Mouse (Mus musculus): ENCODE data around the gene Fahd1.

Gene Fahd1

DNA sequence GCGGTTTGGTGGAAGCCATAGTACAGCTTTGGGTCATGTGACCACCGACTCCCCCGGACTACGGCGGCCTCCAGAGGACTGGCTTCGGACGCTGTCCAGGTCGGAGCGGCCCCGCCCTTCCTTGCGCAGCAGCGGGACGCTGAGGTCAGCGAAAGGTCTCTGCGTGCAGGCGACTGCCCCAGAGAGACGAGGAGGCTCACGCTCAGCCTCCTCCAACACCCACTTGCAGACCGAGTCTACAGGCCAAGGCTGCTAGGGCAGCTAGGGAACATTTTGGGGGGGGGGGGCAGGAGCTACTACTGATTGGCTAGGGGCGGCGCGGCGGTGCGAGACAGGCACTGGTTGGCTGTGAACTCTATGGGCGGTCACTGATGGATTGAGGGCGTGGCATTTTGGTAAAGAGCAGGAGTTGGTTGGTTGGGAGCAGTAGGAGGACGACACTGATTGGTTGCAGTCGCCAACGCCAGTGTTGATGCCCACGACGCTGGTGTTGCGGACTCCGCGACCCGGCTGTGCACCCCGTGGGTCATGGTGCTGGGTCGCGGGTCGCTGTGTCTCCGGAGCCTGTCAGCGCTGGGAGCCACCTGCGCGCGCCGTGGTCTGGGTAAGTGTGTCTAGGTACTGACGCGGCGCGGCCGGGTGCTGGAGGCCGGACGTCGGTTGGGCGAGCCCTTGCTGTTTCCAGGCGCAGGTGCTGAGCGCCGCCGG is at the start of gene Fahd1:
Gene Fahd1 (minus strand): TSS at position 300 of the 708 bp plus-strand sequence.
- DNase-seq (ENCODE audit: low spot score): peak; percentile 94

DNA sequence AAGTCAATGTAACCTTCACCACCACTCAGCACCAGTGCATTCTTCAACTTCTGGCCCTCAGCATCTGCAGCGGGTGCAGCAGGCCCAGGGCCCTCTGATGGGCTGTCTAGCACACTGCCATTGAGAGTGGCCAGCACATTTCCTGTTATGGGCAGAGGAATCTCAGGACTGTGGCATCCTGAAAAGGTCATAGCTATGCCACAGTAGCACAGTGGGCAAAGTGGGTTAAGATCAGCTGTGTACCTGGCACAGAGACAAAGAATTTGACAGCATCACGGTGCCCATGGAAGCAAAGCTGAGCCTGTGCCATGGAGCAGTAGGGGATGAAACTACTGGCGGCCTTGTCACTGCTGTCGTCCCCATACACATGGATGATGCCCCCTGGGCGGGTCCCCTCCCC is 49.0 kb upstream of the Fahd1 start:
- no peak for DNase-seq (ENCODE audit: low spot score)

DNA sequence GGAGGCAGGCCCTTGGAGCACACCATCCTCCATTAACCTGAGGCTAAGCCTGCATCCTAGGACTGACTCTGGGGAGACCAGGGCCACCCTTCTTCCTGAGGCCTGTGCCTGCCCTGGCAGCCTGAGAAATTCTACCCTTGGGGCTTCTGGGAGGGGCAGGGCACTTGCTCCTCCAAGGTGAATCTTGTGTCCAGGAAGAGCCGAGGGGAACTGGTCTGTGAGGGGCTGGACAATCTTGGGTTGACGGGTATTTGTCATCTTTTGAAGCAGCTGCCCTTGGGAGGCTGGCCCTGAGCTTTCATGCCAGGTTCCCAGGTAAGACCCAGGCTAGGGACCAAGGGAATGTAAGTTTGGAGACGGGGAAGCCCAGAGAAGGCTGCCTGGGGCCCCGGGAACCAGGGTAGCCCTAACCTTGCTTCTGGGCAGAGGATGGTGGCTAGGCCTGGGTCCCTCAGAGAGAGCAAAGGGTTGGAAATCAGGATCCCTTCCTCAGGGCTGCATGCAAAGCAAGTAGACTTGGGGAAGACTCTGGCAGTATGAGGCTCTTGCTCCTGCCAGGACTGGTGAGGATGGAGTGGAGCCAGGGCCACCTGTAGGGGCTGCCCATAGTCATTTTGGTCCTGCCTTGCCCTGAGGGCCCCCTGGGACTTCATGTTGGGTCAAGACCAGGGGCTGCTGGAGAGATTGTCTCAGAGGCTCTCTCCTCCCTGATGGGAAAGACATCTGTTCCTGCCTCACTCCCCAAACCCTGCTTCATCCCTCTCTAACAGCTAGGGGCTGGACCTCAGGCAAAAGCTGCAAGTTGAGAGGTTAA is 48.1 kb upstream of the Fahd1 start:
- DNase-seq (ENCODE audit: low spot score): no peak

DNA sequence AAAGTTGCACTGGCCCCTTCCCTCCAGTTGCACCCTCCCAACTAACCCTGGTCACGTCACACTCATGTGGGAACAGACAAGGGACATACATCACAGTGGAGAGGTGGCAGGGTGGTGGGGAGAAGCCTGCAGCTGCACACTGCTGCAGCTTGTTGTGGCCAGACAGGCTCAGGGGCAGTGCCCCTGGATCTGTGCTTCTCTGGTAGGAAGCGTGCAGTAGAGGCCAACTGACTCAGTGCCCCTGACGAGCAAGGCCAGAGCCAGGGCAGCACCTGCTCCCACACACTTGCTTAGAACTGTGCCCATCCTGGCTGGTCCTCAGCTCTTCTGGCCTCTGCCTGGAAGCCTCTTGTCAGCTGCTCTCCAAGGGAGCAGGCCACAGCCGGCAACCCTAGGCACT is 47.4 kb upstream of the Fahd1 start:
- DNase-seq (ENCODE audit: low spot score): no peak

DNA sequence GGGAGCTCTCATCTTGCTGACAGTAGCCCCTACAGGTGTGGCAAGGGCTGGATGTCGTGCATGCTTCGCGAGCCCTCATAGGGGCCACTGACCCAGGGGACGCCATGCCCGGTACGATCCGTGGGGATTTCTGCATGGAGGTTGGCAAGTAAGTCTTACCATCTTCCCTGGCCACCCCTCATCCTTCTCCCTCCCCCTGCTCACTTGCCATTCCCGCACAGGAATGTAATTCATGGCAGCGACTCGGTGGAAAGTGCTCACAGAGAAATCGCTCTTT is 46.8 kb upstream of the Fahd1 start:
- no peak for DNase-seq (ENCODE audit: low spot score)

DNA sequence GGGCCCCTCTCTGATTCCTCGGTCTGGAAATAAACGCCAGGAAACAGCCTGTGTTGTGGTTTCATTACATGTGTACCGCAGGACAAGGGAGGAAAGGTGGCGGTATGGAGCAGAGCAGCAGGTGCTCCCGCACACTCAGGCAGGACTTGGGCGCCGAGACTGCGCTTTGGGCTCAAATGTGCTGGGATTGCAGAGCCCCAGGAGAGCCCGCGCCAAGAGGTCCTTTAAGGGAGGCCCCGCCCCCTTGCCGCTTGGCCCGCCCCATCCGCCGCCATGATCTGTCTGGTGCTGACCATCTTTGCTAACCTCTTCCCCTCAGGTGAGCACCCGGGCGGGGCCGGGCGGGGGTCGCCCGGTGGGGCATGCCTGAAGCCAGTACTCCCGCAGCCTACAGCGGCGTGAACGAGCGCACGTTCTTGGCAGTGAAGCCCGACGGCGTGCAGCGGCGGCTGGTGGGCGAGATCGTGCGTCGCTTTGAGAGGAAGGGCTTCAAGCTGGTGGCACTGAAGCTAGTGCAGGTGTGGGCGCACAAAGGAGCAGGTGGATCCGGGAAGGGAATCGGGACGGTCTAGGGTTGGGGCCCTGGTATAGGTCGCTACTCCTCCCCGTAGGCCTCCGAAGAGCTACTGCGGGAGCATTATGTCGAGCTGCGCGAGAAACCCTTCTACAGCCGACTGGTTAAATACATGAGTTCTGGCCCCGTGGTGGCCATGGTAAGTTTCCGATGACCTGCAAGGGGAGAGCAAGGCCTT is 46.3 kb upstream of the Fahd1 start, which contains the start of gene Nme3:
Gene Nme3 (plus strand): TSS at position 260 of the 752 bp plus-strand sequence.
- DNase-seq (ENCODE audit: low spot score): no peak

DNA sequence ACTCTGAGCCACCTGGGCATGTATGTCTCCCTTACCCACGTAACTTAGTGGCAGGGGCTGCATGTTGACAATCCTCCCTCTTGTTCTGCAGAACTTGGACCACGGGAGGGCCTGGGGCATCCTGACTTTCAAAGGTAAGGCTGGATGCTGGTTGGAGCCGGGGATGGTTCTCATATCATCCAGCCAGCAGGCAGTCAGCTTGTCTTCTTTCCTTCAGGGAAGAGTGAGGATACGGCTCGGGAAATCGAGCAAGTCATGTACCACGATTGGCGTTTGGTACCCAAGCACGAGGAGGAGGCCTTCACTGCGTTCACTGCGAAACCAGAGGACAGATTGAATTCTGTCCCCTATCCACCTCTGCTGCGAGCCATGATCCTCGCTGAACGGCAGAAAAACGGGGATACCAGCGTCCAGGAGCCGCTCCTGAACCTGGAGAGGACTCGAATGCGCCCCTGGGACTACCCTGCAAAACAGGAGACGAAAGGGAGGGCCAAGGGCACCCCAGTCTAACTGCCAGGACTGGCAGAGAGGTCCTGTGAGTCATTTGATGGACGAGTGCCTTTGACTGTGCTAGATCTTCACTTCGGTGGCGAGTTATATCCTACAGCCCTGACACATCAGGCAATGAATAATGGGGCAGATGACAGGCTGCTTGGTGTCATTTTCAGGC is 45.5 kb upstream of the Fahd1 start:
- DNase-seq (ENCODE audit: low spot score): no peak

DNA sequence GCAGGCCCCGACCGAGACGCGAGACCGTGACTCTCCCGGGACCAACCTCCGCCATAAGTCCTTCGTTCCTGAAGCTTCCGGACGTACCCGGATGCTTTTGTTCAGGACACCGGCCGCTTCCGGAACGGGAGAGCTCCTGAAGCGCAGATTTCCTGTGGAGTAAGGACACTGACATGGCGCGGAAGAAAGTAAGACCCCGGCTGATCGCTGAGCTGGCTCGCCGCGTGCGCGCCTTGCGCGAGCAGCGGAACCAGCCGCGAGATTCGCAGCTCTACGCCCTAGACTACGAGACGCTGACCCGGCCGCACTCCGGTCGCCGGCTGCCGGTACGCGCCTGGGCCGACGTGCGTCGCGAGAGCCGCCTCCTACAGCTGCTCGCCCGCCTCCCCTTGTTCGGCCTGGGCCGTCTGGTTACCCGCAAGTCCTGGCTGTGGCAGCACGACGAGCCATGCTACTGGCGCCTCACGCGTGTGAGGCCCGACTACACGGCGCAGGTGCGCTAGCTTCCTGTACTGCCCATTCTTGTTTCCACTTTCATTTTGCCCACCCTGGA is 44.9 kb upstream of the Fahd1 start, which contains the start of the genes Eme2 and Mrps34:
Gene Eme2 (minus strand): TSS at position 93 of the 553 bp plus-strand sequence.
Gene Mrps34 (plus strand): TSS at position 122 of the 553 bp plus-strand sequence.
- no peak for DNase-seq (ENCODE audit: low spot score)

DNA sequence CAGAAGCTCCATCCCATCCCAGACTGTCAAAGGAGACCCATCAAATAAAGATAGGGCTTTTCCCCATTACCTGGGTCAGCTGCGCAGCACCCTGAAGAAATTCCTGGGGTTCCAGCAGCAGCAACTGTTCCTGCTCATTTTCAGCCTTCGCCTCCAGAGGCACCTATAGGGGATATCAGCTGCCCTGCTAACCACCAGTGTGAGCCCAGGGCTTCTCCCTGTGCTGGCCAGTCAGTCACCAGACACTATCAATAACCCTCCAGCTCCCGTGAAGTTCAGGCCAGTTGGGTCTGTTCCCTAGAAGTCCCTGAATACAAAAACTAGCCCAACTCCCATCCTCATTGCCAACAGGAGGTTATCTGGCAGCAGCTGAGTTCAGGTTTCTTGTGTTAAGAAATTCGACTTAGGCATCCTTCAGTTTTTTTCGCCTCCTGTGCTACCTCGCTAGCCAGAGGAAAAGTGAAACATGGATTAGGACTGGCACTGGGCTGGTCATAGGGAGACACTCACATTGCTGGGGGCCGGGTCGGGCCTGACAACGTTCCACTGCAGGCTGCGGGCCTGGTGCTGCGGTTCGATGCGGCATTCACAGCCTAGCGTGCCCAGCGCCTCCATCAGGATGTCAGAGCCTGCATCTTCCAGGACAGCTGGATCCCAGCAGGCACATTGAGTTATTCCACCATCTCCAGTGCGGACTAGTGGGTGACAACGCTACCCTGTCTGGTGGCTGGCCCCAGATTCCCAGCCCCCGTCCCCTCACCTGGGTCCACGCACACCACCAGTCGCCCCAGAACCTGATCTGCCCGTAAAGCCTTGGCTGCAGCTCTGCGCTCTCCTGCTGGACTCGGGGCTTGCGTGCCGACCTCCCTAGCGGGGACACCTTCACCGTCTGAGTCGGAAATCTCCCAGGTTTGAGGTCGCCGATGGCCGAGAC is 44.2 kb upstream of the Fahd1 start:
- DNase-seq (ENCODE audit: low spot score): no peak

DNA sequence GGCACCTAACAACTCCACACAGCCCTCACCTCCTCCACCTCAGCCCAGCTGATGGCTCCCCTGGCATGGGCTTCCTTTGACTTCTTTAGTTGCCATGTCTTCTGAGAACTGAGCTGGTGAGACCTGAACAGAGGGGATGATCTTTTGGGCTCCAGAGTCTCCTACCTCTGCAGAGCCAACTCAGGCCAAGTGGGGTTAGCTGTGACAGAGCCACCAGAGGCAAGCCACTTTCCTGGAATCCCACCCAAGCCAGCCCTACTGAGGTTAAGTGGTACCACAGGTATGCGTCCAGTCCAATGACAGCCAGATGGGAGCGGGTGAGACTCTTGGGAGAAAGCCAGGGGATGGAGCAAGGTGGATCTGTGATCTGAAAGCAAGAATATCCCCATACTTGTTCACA is 43.1 kb upstream of the Fahd1 start:
- DNase-seq (ENCODE audit: low spot score): no peak

DNA sequence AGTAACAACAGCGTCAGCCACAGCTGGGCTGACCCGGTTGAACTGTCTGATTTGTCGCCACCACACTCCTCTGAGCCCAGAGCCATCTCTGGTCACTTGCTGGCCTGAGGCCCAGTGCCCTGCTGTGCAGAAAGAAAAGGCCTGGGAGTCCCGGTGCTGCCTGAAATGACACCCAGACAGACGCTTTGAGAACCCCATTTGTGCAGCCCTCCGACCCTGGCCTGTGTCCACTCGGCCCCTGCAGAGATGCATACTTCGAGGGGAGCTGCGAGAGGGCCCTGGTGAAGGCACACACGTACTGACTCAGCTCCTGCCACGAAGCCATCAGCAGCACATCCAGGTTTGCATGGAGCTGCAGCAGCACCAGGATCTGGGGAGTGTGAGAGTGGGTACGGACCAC is 42.6 kb upstream of the Fahd1 start:
- DNase-seq (ENCODE audit: low spot score): no peak

DNA sequence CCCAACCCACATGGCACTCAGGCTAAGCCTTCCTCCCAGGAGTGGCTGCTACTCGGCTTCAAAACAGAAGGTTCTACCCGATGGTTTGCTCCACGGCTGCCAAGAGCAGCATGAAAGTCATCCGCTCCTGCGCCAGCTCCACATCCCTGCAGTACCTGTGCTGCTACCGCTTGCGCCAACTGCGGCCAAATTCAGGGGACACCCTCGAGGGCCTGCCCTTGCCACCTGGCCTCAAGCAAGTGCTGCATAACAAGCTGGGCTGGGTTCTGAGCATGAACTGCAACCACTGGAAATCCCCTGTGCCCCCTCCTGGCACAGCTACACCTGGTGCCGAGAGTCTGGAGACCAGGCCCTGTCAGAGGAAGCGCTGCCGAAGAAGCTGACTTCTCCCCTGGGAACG is 41.2 kb upstream of the Fahd1 start:
- no peak for DNase-seq (ENCODE audit: low spot score)

DNA sequence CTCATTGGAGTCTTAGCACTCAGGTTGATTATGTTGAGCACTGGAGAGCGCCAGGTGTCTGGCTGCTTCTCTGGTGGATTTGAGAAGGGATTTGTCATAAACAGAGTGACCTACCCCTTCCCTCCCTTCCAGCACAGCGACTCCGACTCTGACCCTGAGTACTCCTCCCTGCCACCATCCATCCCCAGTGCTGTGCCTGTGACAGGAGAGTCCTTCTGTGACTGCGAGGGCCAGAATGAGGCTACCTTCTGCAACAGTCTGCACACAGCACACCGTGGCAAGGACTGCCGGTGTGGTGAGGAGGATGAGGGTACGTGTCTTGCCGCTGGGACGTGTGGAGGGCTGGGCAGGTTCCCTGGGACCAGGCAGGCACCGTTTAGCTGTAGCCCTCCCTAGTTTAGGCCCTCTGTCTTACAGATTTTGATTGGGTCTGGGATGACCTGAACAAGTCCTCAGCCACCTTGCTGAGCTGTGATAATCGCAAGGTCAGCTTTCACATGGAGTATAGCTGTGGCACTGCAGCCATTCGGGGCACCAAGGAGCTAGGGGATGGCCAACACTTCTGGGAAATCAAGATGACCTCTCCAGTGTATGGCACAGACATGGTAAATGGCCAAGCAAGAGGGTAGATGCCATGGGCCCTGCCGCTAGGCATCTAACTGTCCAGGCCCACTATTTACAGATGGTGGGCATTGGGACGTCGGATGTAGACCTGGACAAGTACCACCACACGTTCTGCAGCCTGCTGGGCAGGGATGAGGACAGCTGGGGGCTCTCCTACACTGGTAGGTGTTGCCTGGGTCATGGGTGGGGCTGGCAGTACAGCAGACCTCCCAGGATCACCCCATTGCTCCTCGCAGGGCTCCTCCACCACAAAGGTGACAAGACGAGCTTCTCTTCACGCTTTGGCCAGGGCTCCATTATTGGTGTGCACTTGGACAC is 40.3 kb upstream of the Fahd1 start:
- no peak for DNase-seq (ENCODE audit: low spot score)

DNA sequence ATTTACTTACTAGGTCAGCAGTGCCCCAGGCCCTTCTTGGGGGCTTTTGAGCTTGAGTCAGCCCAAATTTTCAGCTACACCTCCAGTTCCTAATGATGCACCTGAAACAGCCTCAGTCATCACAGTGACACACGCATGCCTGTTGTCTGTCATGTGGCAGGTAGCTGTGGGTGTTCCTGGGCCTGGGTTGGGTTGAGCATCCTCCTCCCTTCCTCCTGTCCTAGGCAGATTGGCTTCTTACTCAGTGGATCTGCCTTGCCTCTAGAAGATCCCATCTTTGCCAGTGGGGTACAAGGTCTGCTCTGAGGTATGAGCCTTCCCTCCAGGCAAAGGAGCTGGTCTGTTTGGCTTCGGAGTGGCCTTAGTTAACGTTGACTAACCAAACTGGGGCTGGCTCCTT is 38.7 kb upstream of the Fahd1 start:
- no peak for DNase-seq (ENCODE audit: low spot score)

DNA sequence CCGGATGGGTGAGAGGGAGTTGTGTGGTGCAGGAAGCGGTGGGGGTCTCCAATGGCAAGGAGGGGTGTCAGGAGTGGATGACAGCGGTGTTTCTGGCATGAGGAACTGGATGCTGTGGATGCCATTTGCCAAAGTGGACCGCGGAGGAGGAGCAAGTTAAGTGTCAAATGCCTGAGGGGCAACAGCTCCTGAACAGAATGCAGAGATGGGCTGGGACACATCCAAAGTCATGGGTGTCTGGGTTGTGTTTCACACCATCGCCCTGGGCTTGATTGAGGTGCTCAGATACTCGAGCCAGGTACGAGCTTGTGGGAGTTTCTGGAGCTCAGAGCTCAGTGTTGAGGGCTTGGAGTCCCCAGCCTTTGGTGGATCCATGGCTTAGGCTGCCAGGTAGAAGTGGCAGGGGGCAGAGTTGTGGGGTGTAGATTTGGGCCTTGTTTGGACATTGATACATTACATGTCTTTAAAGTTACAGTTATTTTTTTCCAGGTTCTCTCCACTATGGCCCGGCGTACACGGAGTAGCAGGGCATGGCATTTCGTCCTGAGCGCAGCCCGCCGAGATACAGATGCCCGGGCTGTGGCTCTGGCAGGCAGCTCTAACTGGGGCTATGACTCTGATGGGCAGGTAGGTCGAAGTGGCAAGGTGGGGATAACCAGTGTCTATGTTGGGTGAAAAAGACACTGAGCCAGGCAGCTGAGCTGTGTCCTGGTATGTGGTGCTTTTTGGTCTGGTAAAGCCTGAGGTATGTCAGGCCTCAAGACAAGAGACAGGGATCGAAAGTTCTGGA is 37.3 kb upstream of the Fahd1 start:
- no peak for DNase-seq (ENCODE audit: low spot score)

DNA sequence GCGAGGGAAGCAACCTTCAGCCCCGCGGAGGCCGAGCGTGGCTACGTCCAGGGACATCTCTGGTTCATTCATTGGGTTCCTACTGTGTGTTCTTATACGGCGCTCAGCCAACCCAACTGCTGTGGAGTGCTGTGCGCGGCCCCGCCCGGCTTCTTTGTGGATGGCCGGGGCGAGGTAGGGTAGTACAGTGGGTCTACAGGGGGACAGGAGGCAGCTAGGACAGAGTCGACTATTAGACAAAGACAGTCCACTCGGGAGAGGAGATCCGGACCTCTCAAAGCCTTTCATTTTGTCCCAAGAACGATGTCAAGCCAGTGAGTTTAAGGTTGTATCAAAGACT is 36.7 kb upstream of the Fahd1 start:
- DNase-seq (ENCODE audit: low spot score): no peak

DNA sequence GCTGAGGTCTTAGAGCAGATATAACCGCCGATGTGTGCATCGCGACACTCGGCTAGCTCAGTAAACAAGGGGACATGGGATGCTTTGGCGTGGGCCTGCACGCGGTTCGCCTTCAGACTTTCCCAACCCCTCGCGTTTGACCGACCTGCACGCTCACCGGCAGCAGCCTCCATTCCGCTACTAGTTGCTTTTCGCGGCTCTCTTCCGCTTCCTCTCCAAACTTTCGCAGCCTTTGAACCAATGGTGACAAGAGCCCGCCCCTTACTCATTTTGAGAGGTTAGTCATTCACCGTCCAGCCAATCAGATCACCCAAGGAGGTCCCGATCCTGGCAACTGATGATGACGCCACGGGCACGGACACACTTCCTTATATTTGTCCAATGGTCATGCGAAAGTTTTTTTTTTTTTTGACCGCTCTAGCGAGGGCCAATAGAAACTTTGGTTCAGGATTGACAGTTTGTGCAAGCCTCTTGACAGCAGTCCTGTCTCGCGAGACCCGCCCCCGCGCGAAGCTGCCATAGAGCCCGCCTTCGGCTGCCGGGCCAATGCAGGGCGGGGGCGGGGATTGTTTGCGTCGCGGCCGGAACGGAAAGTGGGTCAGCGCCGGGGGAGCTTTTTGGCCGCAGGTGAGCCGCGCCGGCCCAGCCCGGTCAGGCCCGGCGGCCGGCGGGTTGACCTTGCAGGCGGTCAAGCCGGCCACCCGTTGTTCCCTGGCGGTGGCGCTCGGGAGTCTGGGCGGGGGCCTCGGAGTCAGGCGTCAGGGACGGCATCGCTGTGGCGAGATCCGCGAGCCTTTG is 36.2 kb upstream of the Fahd1 start, which contains the start of the genes Nubp2 and Spsb3:
Gene Nubp2 (minus strand): TSS at position 216 of the 798 bp plus-strand sequence.
Gene Spsb3 (plus strand): TSS at position 510 of the 798 bp plus-strand sequence.
- DNase-seq (ENCODE audit: low spot score): peak; percentile 99

All from layer of hippocampus, adult 9-10 months (tissue).